Mouse (Mus musculus) G1E (cell line): Measurements from ENCODE around the gene Gabbr1. TPM values are rescaled to one million over a fixed set of nuclear protein-coding genes. Genes with fewer than 3 reads are reported as not detected.
"Not testable (repeated sequence)": the region's sequence is repeated elsewhere in the genome, so short reads cannot be mapped to it uniquely, and the experiment has no call there.

Experiments used
- ATAC-seq: 2 replicates; pipeline ENCODE4 v1.8.0; 2016; ENCODE audit warnings: mild to moderate bottlenecking; ENCODE audit not compliant: insufficient number of reproducible peaks, poor library complexity, low FRiP score, severe bottlenecking; ENCODE audit errors: extremely low read depth
- DNase-seq: peaks from one replicate; pipeline ENCODE4 v3.0.0; 2012; ENCODE audit warnings: low spot score
- H3K27me3 ChIP-seq: 2 replicates; pipeline ENCODE4 v1.6.1; 2012; ENCODE audit warnings: mild to moderate bottlenecking, low read length, inconsistent platforms; ENCODE audit not compliant: insufficient read depth
- H3K36me3 ChIP-seq: replicated peaks from 2 replicates; pipeline ENCODE3; 2012; ENCODE audit warnings: mild to moderate bottlenecking, inconsistent platforms
- H3K4me1 ChIP-seq: 2 replicates; pipeline ENCODE4 v1.6.1; 2012; ENCODE audit warnings: low read depth, low read length, inconsistent platforms, mixed read lengths; ENCODE audit not compliant: insufficient read depth
- H3K4me3 ChIP-seq: 2 replicates; pipeline ENCODE4 v1.5.1; 2012; ENCODE audit warnings: low read depth, mild to moderate bottlenecking, inconsistent platforms, low read length, moderate library complexity, mixed read lengths
- H3K9me3 ChIP-seq: replicated peaks from 2 replicates; pipeline ENCODE4 v1.6.1; 2012; ENCODE audit warnings: inconsistent platforms
- CTCF ChIP-seq: IDR thresholded peaks from 2 replicates; pipeline ENCODE4 v1.5.1; 2012; ENCODE audit warnings: low read depth, low read length, inconsistent platforms, mixed read lengths
- GATA1 ChIP-seq: IDR thresholded peaks from 2 replicates; pipeline ENCODE4 v1.6.1; 2012; ENCODE audit warnings: borderline replicate concordance, low read length, inconsistent platforms, mixed read lengths
- GATA2 ChIP-seq: IDR thresholded peaks from 2 replicates; pipeline ENCODE4 v1.6.1; 2012; ENCODE audit warnings: low read depth, low read length, inconsistent platforms, borderline replicate concordance
- POLR2AphosphoS5 ChIP-seq: IDR thresholded peaks from 2 replicates; pipeline ENCODE4 v1.6.1; 2012; ENCODE audit warnings: low read depth, low read length, inconsistent platforms; ENCODE audit not compliant: insufficient replicate concordance
- TAL1 ChIP-seq: conservative IDR thresholded peaks from 2 replicates; pipeline ENCODE4 v1.6.1; 2012; ENCODE audit warnings: low read depth, low read length, inconsistent platforms, mixed read lengths
- polyA plus RNA-seq: library from polyadenylated mRNA; stranded (reverse); fragments of >175 nt; gene quantifications from 2 replicates; pipeline ENCODE4 v1.2.3, GENCODE M21; 2012
- total RNA-seq, 2 experiments: library from RNA; stranded (forward) in 1 of 2; stranded (reverse) in 1 of 2; fragments of 200-1000 nt in 1 of 2; fragments of >200 nt in 1 of 2; fragmentation: Nextera tagmentation in 1 of 2; gene quantifications; 2 replicates each; pipeline ENCODE4 v1.2.3; 2014 to 2017

The Gabbr1 gene
- total and polyA plus RNA-seq, 3 experiments, result 11.7 to 36.4 (median 31.9) TPM

GRCm38 (mm10) chr17:37003366-37003765 lies 42.4 kb upstream of the Gabbr1 start:
- TF ChIP-seq GATA2 (no peak), POLR2AphosphoS5 (no peak), TAL1 (no peak), GATA1 (no peak), CTCF (no peak)
- Histone ChIP-seq H3K4me1 (no peaks in the 10 kb centered on the region), H3K36me3 (no peaks in the 10 kb centered on the region), H3K9me3 (no peaks in the 10 kb centered on the region), H3K27me3 (peaks cover 16% of the 10 kb centered on the region), H3K4me3 (no peak overlapping the region)
- ATAC-seq, result no peak
- DNase-seq, result no peak

- no peak for ATAC-seq
- H3K4me1 ChIP-seq, result no peaks in the 10 kb centered on the region
Observed at GRCm38 (mm10) chr17:37008161-37008560, 37.6 kb upstream of the Gabbr1 start.

GRCm38 (mm10) chr17:37009460-37010042 lies 36.2 kb upstream of the Gabbr1 start:
- Histone ChIP-seq H3K27me3 (peaks cover 24% of the 10 kb centered on the region), H3K9me3 (no peaks in the 10 kb centered on the region), H3K4me1 (no peaks in the 10 kb centered on the region), H3K4me3 (no peak overlapping the region), H3K36me3 (no peaks in the 10 kb centered on the region)
- TF ChIP-seq TAL1 (no peak), POLR2AphosphoS5 (no peak), GATA2 (no peak), CTCF (no peak), GATA1 (no peak)
- DNase-seq, result no peak
- ATAC-seq, result no peak

More at GRCm38 (mm10) chr17:37008161-37008560, 37.6 kb upstream of the Gabbr1 start:
- Histone ChIP-seq H3K27me3 (peaks cover 27% of the 10 kb centered on the region), H3K9me3 (no peaks in the 10 kb centered on the region), H3K4me3 (no peak overlapping the region), H3K36me3 (no peaks in the 10 kb centered on the region)
- DNase-seq, result no peak
- TF ChIP-seq GATA2, result no peak
- no peak for TF ChIP-seq TAL1
- TF ChIP-seq CTCF, result no peak
- no peak for TF ChIP-seq POLR2AphosphoS5
- no peak for TF ChIP-seq GATA1

- H3K9me3 ChIP-seq, result no peaks in the 10 kb centered on the region
- peaks cover 24% of the 10 kb centered on the region for H3K27me3 ChIP-seq
- H3K4me1 ChIP-seq, result no peaks in the 10 kb centered on the region
- no peak overlapping the region for H3K4me3 ChIP-seq
- no peak for DNase-seq
- no peaks in the 10 kb centered on the region for H3K36me3 ChIP-seq
- no peak for TF ChIP-seq CTCF
- no peak for TF ChIP-seq TAL1
- no peak for TF ChIP-seq GATA2
- TF ChIP-seq GATA1, result no peak
- no peak for TF ChIP-seq POLR2AphosphoS5
- ATAC-seq, result no peak
Observed at GRCm38 (mm10) chr17:37011719-37012118, 34.0 kb upstream of the Gabbr1 start.

- Histone ChIP-seq H3K27me3 (peaks cover 24% of the 10 kb centered on the region), H3K36me3 (no peaks in the 10 kb centered on the region), H3K4me3 (no peak overlapping the region), H3K4me1 (no peaks in the 10 kb centered on the region), H3K9me3 (no peaks in the 10 kb centered on the region)
- TF ChIP-seq TAL1, result no peak
- no peak for TF ChIP-seq POLR2AphosphoS5
- no peak for TF ChIP-seq GATA1
- TF ChIP-seq GATA2, result no peak
- TF ChIP-seq CTCF, result no peak
- DNase-seq (no peak), ATAC-seq (no peak)
Observed at GRCm38 (mm10) chr17:37012141-37012540, 33.6 kb upstream of the Gabbr1 start.

GRCm38 (mm10) chr17:37016333-37016732 lies 29.4 kb upstream of the Gabbr1 start:
- H3K4me1 ChIP-seq, result no peaks in the 10 kb centered on the region
- H3K36me3 ChIP-seq, result no peaks in the 10 kb centered on the region
- peaks cover 18% of the 10 kb centered on the region for H3K27me3 ChIP-seq
- TF ChIP-seq TAL1, result no peak
- TF ChIP-seq CTCF, result no peak
- TF ChIP-seq GATA1, result no peak
- TF ChIP-seq GATA2, result no peak
- no peak for TF ChIP-seq POLR2AphosphoS5
- no peaks in the 10 kb centered on the region for H3K9me3 ChIP-seq
- ATAC-seq, result no peak
- DNase-seq, result no peak
- no peak overlapping the region for H3K4me3 ChIP-seq

- Histone ChIP-seq H3K27me3 (peaks cover 13% of the 10 kb centered on the region), H3K4me3 (no peak overlapping the region), H3K36me3 (no peaks in the 10 kb centered on the region), H3K9me3 (no peaks in the 10 kb centered on the region), H3K4me1 (peaks cover 6% of the 10 kb centered on the region)
- no peak for TF ChIP-seq POLR2AphosphoS5
- no peak for TF ChIP-seq GATA2
- no peak for TF ChIP-seq TAL1
- no peak for TF ChIP-seq GATA1
- TF ChIP-seq CTCF, result no peak
- DNase-seq (no peak), ATAC-seq (no peak)
Observed at GRCm38 (mm10) chr17:37018328-37018727, 27.4 kb upstream of the Gabbr1 start.

- not testable (repeated sequence) for H3K9me3 ChIP-seq, DNase-seq, H3K4me1 ChIP-seq, H3K4me3 ChIP-seq, H3K36me3 ChIP-seq, ATAC-seq
- peaks cover 13% of the 10 kb centered on the region for H3K27me3 ChIP-seq
Observed at GRCm38 (mm10) chr17:37019242-37019641, 26.5 kb upstream of the Gabbr1 start.
